Mouse (Mus musculus) kidney, embryonic 14.5 days (tissue): ENCODE results near the gene Arfgef2. TPM values are rescaled to one million over a fixed set of nuclear protein-coding genes. Genes with fewer than 3 reads are reported as not detected.

Experiments used
- ATAC-seq: fragments of 200-750 bp; cut with Nextera tagmentation; 2 replicates; pipeline ENCODE4 v1.8.0; 2017; ENCODE audit warnings: moderate number of reproducible peaks, mild to moderate bottlenecking, moderate TSS enrichment, moderate library complexity; ENCODE audit not compliant: low FRiP score, low TSS enrichment
- H3K27ac ChIP-seq: fragments of 300-500 bp; sonication (generic); 2 replicates; pipeline ENCODE4 v1.5.1; 2014; ENCODE audit warnings: low read depth, mild to moderate bottlenecking, low read length, moderate library complexity, mixed read lengths
- H3K27me3 ChIP-seq: fragments of 300-500 bp; sonication (generic); 2 replicates; pipeline ENCODE4 v1.6.1; 2014; ENCODE audit warnings: mild to moderate bottlenecking, low read length; ENCODE audit not compliant: control insufficient read depth, insufficient read depth
- H3K36me3 ChIP-seq: fragments of 300-500 bp; sonication (generic); 2 replicates; pipeline ENCODE4 v1.6.1; 2014; ENCODE audit warnings: low read length, mixed read lengths; ENCODE audit not compliant: control insufficient read depth, insufficient read depth
- H3K4me1 ChIP-seq: fragments of 300-500 bp; sonication (generic); 2 replicates; pipeline ENCODE4 v1.6.1; 2014; ENCODE audit warnings: low read length, mixed read lengths; ENCODE audit not compliant: control insufficient read depth, insufficient read depth
- H3K4me2 ChIP-seq: fragments of 300-500 bp; sonication (generic); replicated peaks from 2 replicates; pipeline ENCODE4 v1.6.1; 2014; ENCODE audit warnings: low read depth, mild to moderate bottlenecking, low read length
- H3K4me3 ChIP-seq: fragments of 300-500 bp; sonication (generic); 2 replicates; pipeline ENCODE4 v1.5.1; 2014; ENCODE audit warnings: mild to moderate bottlenecking, low read length
- H3K9ac ChIP-seq: fragments of 300-500 bp; sonication (generic); 2 replicates; pipeline ENCODE4 v1.6.1; 2014; ENCODE audit warnings: low read depth, mild to moderate bottlenecking, low read length, moderate library complexity
- H3K9me3 ChIP-seq: fragments of 300-500 bp; sonication (generic); 2 replicates; pipeline ENCODE4 v1.6.1; 2016; ENCODE audit warnings: low read length; ENCODE audit not compliant: control insufficient read depth
- WGBS: fragments of 180-500 bp; shearing (Covaris S2); extraction: QIAGEN DNeasy Blood & Tissue Kit; methylation state at CpG from one replicate; pipeline ENCODE4 v1.1.7; 2014; 5-methylcytosine and 5-hydroxymethylcytosine counted together
- polyA plus RNA-seq: library from polyadenylated mRNA; unstranded; fragments of >200 nt; fragmentation: Nextera tagmentation; extraction: Ambion mirVana; gene quantifications from 2 replicates; pipeline ENCODE4 v1.2.1, GENCODE M21; 2014

Arfgef2 gene
- polyA plus RNA-seq, 1 experiment from 2014 or later, result 5.6 TPM

- Histone ChIP-seq H3K27me3 (no peaks in the 10 kb centered on the region), H3K9ac (no peak overlapping the region), H3K4me3 (no peak overlapping the region), H3K9me3 (no peaks in the 10 kb centered on the region), H3K4me1 (no peaks in the 10 kb centered on the region), H3K4me2 (no peak overlapping the region), H3K36me3 (peaks cover 93% of the 10 kb centered on the region), H3K27ac (no peak overlapping the region)
- no peak for ATAC-seq
- WGBS, result 93% methylated on average over 6 of the region's 6 CpGs
Observed at GRCm38 (mm10) chr2:166933943-166934342, 128.6 kb downstream of the Arfgef2 start.

- WGBS, result 90% methylated on average over 5 of the region's 5 CpGs
- H3K27me3 ChIP-seq, result no peaks in the 10 kb centered on the region
- peaks cover 93% of the 10 kb centered on the region for H3K36me3 ChIP-seq
- no peak overlapping the region for H3K4me2 ChIP-seq
- ATAC-seq, result no peak
- H3K4me3 ChIP-seq, result no peak overlapping the region
- no peaks in the 10 kb centered on the region for H3K4me1 ChIP-seq
- no peak overlapping the region for H3K9ac ChIP-seq
- no peak overlapping the region for H3K27ac ChIP-seq
- no peaks in the 10 kb centered on the region for H3K9me3 ChIP-seq
Observed at GRCm38 (mm10) chr2:166934416-166934815, 129.0 kb downstream of the Arfgef2 start.

GRCm38 (mm10) chr2:166935582-166935981 lies 130.2 kb downstream of the Arfgef2 start:
- peaks cover 90% of the 10 kb centered on the region for H3K36me3 ChIP-seq
- no peak overlapping the region for H3K9ac ChIP-seq
- 87% methylated on average over 7 of the region's 7 CpGs for WGBS
- no peak overlapping the region for H3K27ac ChIP-seq
- H3K9me3 ChIP-seq, result no peaks in the 10 kb centered on the region
- ATAC-seq, result no peak
- H3K4me3 ChIP-seq, result no peak overlapping the region
- H3K4me1 ChIP-seq, result no peaks in the 10 kb centered on the region
- H3K4me2 ChIP-seq, result no peak overlapping the region
- no peaks in the 10 kb centered on the region for H3K27me3 ChIP-seq

- no peak overlapping the region for H3K4me3 ChIP-seq
- H3K36me3 ChIP-seq, result peaks cover 90% of the 10 kb centered on the region
- no peak overlapping the region for H3K9ac ChIP-seq
- no peak for ATAC-seq
- H3K4me1 ChIP-seq, result no peaks in the 10 kb centered on the region
- WGBS, result 93% methylated on average over 2 of the region's 2 CpGs
- H3K27me3 ChIP-seq, result no peaks in the 10 kb centered on the region
- no peak overlapping the region for H3K4me2 ChIP-seq
- H3K27ac ChIP-seq, result no peak overlapping the region
- no peaks in the 10 kb centered on the region for H3K9me3 ChIP-seq
Observed at GRCm38 (mm10) chr2:166936166-166936565, 130.8 kb downstream of the Arfgef2 start.

- Histone ChIP-seq H3K27me3 (no peaks in the 10 kb centered on the region), H3K4me3 (no peak overlapping the region), H3K36me3 (peaks cover 94% of the 10 kb centered on the region), H3K9ac (no peak overlapping the region), H3K9me3 (no peaks in the 10 kb centered on the region), H3K27ac (no peak overlapping the region), H3K4me1 (no peaks in the 10 kb centered on the region), H3K4me2 (no peak overlapping the region)
- ATAC-seq, result no peak
- 85% methylated on average over 2 of the region's 2 CpGs for WGBS
Observed at GRCm38 (mm10) chr2:166943146-166943545, 137.8 kb downstream of the Arfgef2 start.

- 68% methylated on average over 1 of the region's 1 CpGs for WGBS
- no peak overlapping the region for H3K4me3 ChIP-seq
- no peak for ATAC-seq
- H3K36me3 ChIP-seq, result peaks cover 94% of the 10 kb centered on the region
- H3K27ac ChIP-seq, result no peak overlapping the region
- no peak overlapping the region for H3K4me2 ChIP-seq
- H3K4me1 ChIP-seq, result no peaks in the 10 kb centered on the region
- no peaks in the 10 kb centered on the region for H3K27me3 ChIP-seq
- H3K9me3 ChIP-seq, result no peaks in the 10 kb centered on the region
- H3K9ac ChIP-seq, result no peak overlapping the region
Observed at GRCm38 (mm10) chr2:166944346-166944745, 139.0 kb downstream of the Arfgef2 start.

- Histone ChIP-seq H3K4me2 (no peak overlapping the region), H3K27me3 (no peaks in the 10 kb centered on the region), H3K9me3 (no peaks in the 10 kb centered on the region), H3K9ac (no peak overlapping the region), H3K4me3 (no peak overlapping the region), H3K36me3 (peaks cover 98% of the 10 kb centered on the region), H3K27ac (no peak overlapping the region), H3K4me1 (no peaks in the 10 kb centered on the region)
- ATAC-seq, result peak; percentile 52; the same call in 1 of the 2 replicates
- 57% methylated on average over 4 of the region's 4 CpGs for WGBS
Observed at GRCm38 (mm10) chr2:166945456-166945855, 140.1 kb downstream of the Arfgef2 start.

Other genes with a start within 250 kb of the Arfgef2 start
- gene Prex1, start 91.8 kb upstream of the Arfgef2 start, polyA plus RNA-seq, result 12.9 and 16.9 TPM in 2 replicates
- 9.1 and 10.1 TPM in 2 replicates for gene Trp53rkb, start 13.1 kb upstream of the Arfgef2 start, polyA plus RNA-seq
- 135 and 187 TPM in 2 replicates for gene Cse1l, start 100.5 kb downstream of the Arfgef2 start, polyA plus RNA-seq
- gene Stau1, start 190.7 kb downstream of the Arfgef2 start, polyA plus RNA-seq, result 43.2 and 81.7 TPM in 2 replicates
- gene Ddx27, start 209.6 kb downstream of the Arfgef2 start, polyA plus RNA-seq, result 43.5 and 55.8 TPM in 2 replicates